Mouse (Mus musculus) heart, adult 2 months (tissue): ENCODE data around the gene Ltbr.

Source experiments
- CTCF ChIP-seq: fragments of 200-600 bp; IDR thresholded peaks from 2 replicates; pipeline ENCODE4 v1.8.1; 2022; ENCODE audit warnings: antibody characterized with exemption, mild to moderate bottlenecking, moderate library complexity
- POLR2A ChIP-seq: fragments of 200-500 bp; IDR thresholded peaks from 2 replicates; pipeline ENCODE4 v1.6.1; 2011; ENCODE audit warnings: mild to moderate bottlenecking, low read depth, low read length, control low read depth; ENCODE audit not compliant: insufficient read depth

DNA sequence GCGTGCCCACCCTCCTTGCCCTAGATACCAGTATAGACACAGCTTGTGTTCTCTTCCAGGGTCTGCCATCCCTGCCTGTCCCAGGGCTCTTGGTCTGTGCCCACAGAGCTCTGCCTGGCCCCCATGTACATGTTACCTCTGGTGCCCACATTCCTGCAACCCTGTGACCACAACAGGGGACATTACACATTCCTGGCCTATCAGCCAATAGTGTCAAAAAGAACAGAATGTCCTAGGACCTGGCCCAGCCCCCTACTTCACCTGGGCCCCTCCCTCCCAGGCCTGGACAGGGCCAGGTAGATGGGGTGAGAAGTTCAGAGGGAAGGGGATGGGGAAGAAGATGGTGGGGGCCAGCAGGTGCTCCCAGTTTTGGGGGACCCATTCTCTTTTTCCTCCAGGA is 6.6 kb upstream of the Ltbr start, which contains the start of gene Scnn1a:
- TF ChIP-seq POLR2A = no peak
- no peak for TF ChIP-seq CTCF
